Mouse (Mus musculus) frontal cortex, postnatal 14 days (tissue): ENCODE data around the gene Iqsec2.

Source experiments
- DNase-seq, 2 experiments: peaks; one replicate each; pipeline ENCODE4 v3.0.0; 2022; ENCODE audit warnings: low spot score in 2 of 2

The Iqsec2 gene

GRCm38 (mm10) chrX:152143941-152144741, at the start of gene Iqsec2:
Iqsec2 (plus strand) TSS chrX:152144268.
- no peak for DNase-seq

- DNase-seq, result no peak
Measured at GRCm38 (mm10) chrX:152097572-152097971, 46.5 kb upstream of the Iqsec2 start.

GRCm38 (mm10) chrX:152121687-152122086, 22.4 kb upstream of the Iqsec2 start:
- no peak for DNase-seq

GRCm38 (mm10) chrX:152130777-152131176, 13.3 kb upstream of the Iqsec2 start:
- DNase-seq, result peak in 1 of 2 experiments; percentile 7

GRCm38 (mm10) chrX:152132029-152132428, 12.0 kb upstream of the Iqsec2 start:
- DNase-seq, result no peak

GRCm38 (mm10) chrX:152135195-152135594, 8.9 kb upstream of the Iqsec2 start:
- no peak for DNase-seq

- DNase-seq, result no peak
Measured at GRCm38 (mm10) chrX:152144742-152145214, 710 bp downstream of the Iqsec2 start.

GRCm38 (mm10) chrX:152146150-152146549, 2.1 kb downstream of the Iqsec2 start:
- DNase-seq, result peak; percentile 49 to 52

GRCm38 (mm10) chrX:152146691-152147090, 2.6 kb downstream of the Iqsec2 start:
- DNase-seq, result no peak

GRCm38 (mm10) chrX:152147451-152148116, 3.5 kb downstream of the Iqsec2 start:
- peak in 1 of 2 experiments; percentile 62 for DNase-seq

GRCm38 (mm10) chrX:152148706-152149105, 4.6 kb downstream of the Iqsec2 start:
- DNase-seq, result no peak

- DNase-seq, result peak in 1 of 2 experiments; percentile 52
Measured at GRCm38 (mm10) chrX:152151709-152152108, 7.6 kb downstream of the Iqsec2 start.

- no peak for DNase-seq
Measured at GRCm38 (mm10) chrX:152158294-152158693, 14.2 kb downstream of the Iqsec2 start.

GRCm38 (mm10) chrX:152161404-152161803, 17.3 kb downstream of the Iqsec2 start:
- DNase-seq, result no peak

GRCm38 (mm10) chrX:152164061-152164460, 20.0 kb downstream of the Iqsec2 start:
- no peak for DNase-seq

GRCm38 (mm10) chrX:152166161-152166560, 22.1 kb downstream of the Iqsec2 start:
- DNase-seq, result no peak

- no peak for DNase-seq
Measured at GRCm38 (mm10) chrX:152168521-152168920, 24.5 kb downstream of the Iqsec2 start.

GRCm38 (mm10) chrX:152171041-152172026, 27.3 kb downstream of the Iqsec2 start:
- no peak for DNase-seq

- no peak for DNase-seq
Measured at GRCm38 (mm10) chrX:152172487-152172935, 28.4 kb downstream of the Iqsec2 start.

- DNase-seq, result peak in 1 of 2 experiments; percentile 42
Measured at GRCm38 (mm10) chrX:152175284-152175683, 31.2 kb downstream of the Iqsec2 start.

GRCm38 (mm10) chrX:152177897-152178296, 33.8 kb downstream of the Iqsec2 start:
- DNase-seq, result no peak
